In the genomic region with DNA sequence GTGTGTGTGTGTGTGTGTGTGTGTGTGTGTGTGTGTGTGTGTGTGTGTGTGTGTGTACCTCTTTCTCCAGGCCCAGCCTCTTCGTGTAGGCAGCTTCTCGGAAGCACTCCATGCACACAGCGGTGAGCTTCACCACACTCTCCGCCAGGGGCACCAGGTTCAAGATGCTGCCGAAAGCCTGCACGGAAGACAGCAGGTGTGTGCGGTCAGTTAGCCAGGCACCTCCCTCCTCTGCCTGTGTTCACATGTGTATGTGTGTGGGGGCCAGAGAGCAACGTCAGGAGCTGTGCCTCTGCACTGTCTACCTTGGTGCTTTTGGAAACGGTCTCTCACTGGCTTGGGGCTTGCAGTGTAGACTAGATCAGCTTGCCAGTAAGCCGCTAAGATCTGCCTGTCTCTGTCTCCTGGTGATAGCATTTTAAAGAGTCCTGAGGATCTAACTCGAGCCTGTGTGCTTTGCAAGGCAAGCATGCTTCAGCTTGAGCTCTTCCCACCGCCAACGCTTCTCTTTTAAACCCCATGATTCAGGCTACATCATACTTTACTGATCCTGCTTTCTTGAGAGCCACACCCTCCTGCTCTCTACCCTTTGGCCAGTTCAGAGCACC, we compare ENCODE assay signal across 25 mouse cellular contexts. TPM values are rescaled to one million over a fixed set of nuclear protein-coding genes. Genes with fewer than 3 reads are reported as not detected.
DNase-seq lines count a peak whose midpoint lies in the region; ATAC-seq and TF ChIP-seq lines count a peak whose summit lies in the region.
"Had no signal": no experiment of that assay in that cellular context is flagged by ENCODE, and none has a peak within 500 bp of the region (broad histone marks: within the 10 kb centered on the region; RNA-seq: fewer than 3 reads in every experiment).

No protein-coding gene starts in this region.

- H3K36me3 ChIP-seq in liver, embryonic 12.5 days: peaks cover 100% of the 10 kb centered on the region
- peaks cover 94% of the 10 kb centered on the region for H3K36me3 ChIP-seq in liver, postnatal 0 days (replicated peaks; ENCODE audit: insufficient read depth, low read length)
- H3K36me3 ChIP-seq in CH12.LX (replicated peaks in 1 of 2; ENCODE audit: control insufficient read depth in 1 of 2, insufficient read depth in 1 of 2, low read length in 1 of 2): peaks cover 93 to 96% of the 10 kb centered on the region in 2 experiments
- H3K36me3 ChIP-seq in forebrain, embryonic 15.5 days: peaks cover 3% of the 10 kb centered on the region; the same call in 1 of the 2 replicates
- H3K36me3 ChIP-seq: neural tube, embryonic 15.5 days had no signal

- no peak for TF ChIP-seq CTCF in liver, postnatal 0 days (IDR thresholded peaks at IDR 0.05; ENCODE audit: low read depth)
- TF ChIP-seq CTCF in CH12.LX (conservative IDR thresholded peaks at IDR 0.05 in 1 of 2, IDR thresholded peaks at IDR 0.05 in 1 of 2; ENCODE audit: low read depth in 2 of 2, low read length in 2 of 2): no peak

- H3K27me3 ChIP-seq in liver, embryonic 12.5 days (replicated peaks): no peaks in the 10 kb centered on the region
- H3K27me3 ChIP-seq in liver, postnatal 0 days (ENCODE audit: insufficient read depth, low read length): no peaks in the 10 kb centered on the region
- H3K27me3 ChIP-seq in CH12.LX (replicated peaks): no peaks in the 10 kb centered on the region
- no peaks in the 10 kb centered on the region for H3K27me3 ChIP-seq in forebrain, embryonic 15.5 days
- H3K27me3 ChIP-seq: embryonic facial prominence, embryonic 12.5 days; forebrain, embryonic 12.5 days; neural tube, embryonic 15.5 days had no signal

- H3K4me2 ChIP-seq in liver, embryonic 12.5 days: no peak overlapping the region
- no peak overlapping the region for H3K4me2 ChIP-seq in liver, postnatal 0 days (ENCODE audit: low read depth, low read length)
- H3K4me2 ChIP-seq in CH12.LX (ENCODE audit: insufficient read depth, low read depth, poor library complexity, severe bottlenecking): no peak overlapping the region
- H3K4me2 ChIP-seq in forebrain, embryonic 15.5 days (replicated peaks): no peak overlapping the region
- H3K4me2 ChIP-seq: embryonic facial prominence, embryonic 12.5 days; forebrain, embryonic 12.5 days; heart, embryonic 11.5 days; neural tube, embryonic 15.5 days had no signal

- no peak for TF ChIP-seq RAD21 in CH12.LX (IDR thresholded peaks at IDR 0.05; ENCODE audit: low read depth, low read length)

- dilution Hi-C loops in CH12.LX (cut with MboI; ENCODE audit: extremely low pct_ligation_motif_present, extremely low pct_unique_long_range_greater_than_20kb, low sequenced_read_pairs): no loop called here

- peaks cover 46% of the 10 kb centered on the region for H3K79me2 ChIP-seq in CH12.LX (replicated peaks; ENCODE audit: control insufficient read depth, extremely low read depth, insufficient read depth, poor library complexity, severe bottlenecking)

- H3K9me3 ChIP-seq in liver, embryonic 12.5 days (replicated peaks): no peaks in the 10 kb centered on the region
- no peaks in the 10 kb centered on the region for H3K9me3 ChIP-seq in liver, postnatal 0 days (ENCODE audit: low read length)
- no peaks in the 10 kb centered on the region for H3K9me3 ChIP-seq in CH12.LX (replicated peaks; ENCODE audit: low read length)
- H3K9me3 ChIP-seq in forebrain, embryonic 15.5 days: no peaks in the 10 kb centered on the region
- H3K9me3 ChIP-seq: embryonic facial prominence, embryonic 12.5 days; forebrain, embryonic 12.5 days; midbrain, embryonic 10.5 days; neural tube, embryonic 15.5 days had no signal

- H3K4me1 ChIP-seq in liver, embryonic 12.5 days: peaks cover 76% of the 10 kb centered on the region
- H3K4me1 ChIP-seq in liver, postnatal 0 days (ENCODE audit: insufficient read depth): peaks cover 9% of the 10 kb centered on the region
- H3K4me1 ChIP-seq in CH12.LX (ENCODE audit: control insufficient read depth in 1 of 2, insufficient read depth in 2 of 2): peaks cover 16 to 95% of the 10 kb centered on the region in 2 experiments
- peaks cover 5% of the 10 kb centered on the region; the same call in 1 of the 2 replicates for H3K4me1 ChIP-seq in forebrain, embryonic 15.5 days
- H3K4me1 ChIP-seq: embryonic facial prominence, embryonic 12.5 days; forebrain, embryonic 12.5 days; neural tube, embryonic 15.5 days had no signal

- no peak overlapping the region for H3K4me3 ChIP-seq in liver, embryonic 12.5 days
- H3K4me3 ChIP-seq in liver, postnatal 0 days (ENCODE audit: low read depth, low read length): no peak overlapping the region
- no peak overlapping the region for H3K4me3 ChIP-seq in CH12.LX (replicated peaks in 1 of 3; ENCODE audit: low read depth in 2 of 3, low read length in 2 of 3, poor library complexity in 1 of 3)
- no peak overlapping the region for H3K4me3 ChIP-seq in forebrain, embryonic 15.5 days
- H3K4me3 ChIP-seq: embryonic facial prominence, embryonic 12.5 days; forebrain, embryonic 12.5 days; midbrain, embryonic 10.5 days; neural tube, embryonic 15.5 days had no signal

- peak overlapping the region; percentile 63 for H3K27ac ChIP-seq in liver, embryonic 12.5 days
- H3K27ac ChIP-seq in liver, postnatal 0 days (ENCODE audit: low read depth): no peak overlapping the region
- H3K27ac ChIP-seq in CH12.LX (ENCODE audit: insufficient read depth, low read depth): no peak overlapping the region
- no peak overlapping the region for H3K27ac ChIP-seq in forebrain, embryonic 15.5 days (replicated peaks)
- H3K27ac ChIP-seq: embryonic facial prominence, embryonic 12.5 days; forebrain, embryonic 12.5 days; liver, embryonic 14.5 days; midbrain, embryonic 10.5 days; neural tube, embryonic 15.5 days had no signal

- ATAC-seq in liver, embryonic 12.5 days: no peak
- no peak for ATAC-seq in liver, postnatal 0 days
- ATAC-seq in megakaryocyte-erythroid progenitor cell, adult 5-6 weeks (replicated peaks; ENCODE audit: low FRiP score, low TSS enrichment, poor library complexity, severe bottlenecking): 0 out of 2 replicates have a peak, but pooled peaks have one; percentile 26
- no peak for ATAC-seq in forebrain, embryonic 15.5 days (replicated peaks)

- in situ Hi-C loops in CH12.LX (cut with MboI; ENCODE audit: low pct_ligation_motif_present, low pct_unique_long_range_greater_than_20kb, low sequenced_read_pairs): no loop called here

- no peak overlapping the region for H3K9ac ChIP-seq in liver, embryonic 12.5 days
- no peak overlapping the region for H3K9ac ChIP-seq in liver, postnatal 0 days (replicated peaks)
- H3K9ac ChIP-seq in CH12.LX (ENCODE audit: insufficient read depth, low read depth): no peak overlapping the region
- no peak overlapping the region for H3K9ac ChIP-seq in forebrain, embryonic 15.5 days (replicated peaks)
- H3K9ac ChIP-seq: embryonic facial prominence, embryonic 12.5 days; forebrain, embryonic 12.5 days; liver, embryonic 14.5 days; neural tube, embryonic 15.5 days had no signal

- no peak for TF ChIP-seq EP300 in liver, postnatal 0 days (IDR thresholded peaks at IDR 0.05; ENCODE audit: low read depth)
- TF ChIP-seq EP300 in CH12.LX (IDR thresholded peaks at IDR 0.05; ENCODE audit: low read length): no peak

- 80% methylated on average over 13 of the region's 13 CpGs for WGBS in liver, embryonic 12.5 days (ENCODE audit: insufficient replicate concordance)
- WGBS in liver, postnatal 0 days (ENCODE audit: insufficient replicate concordance): 88% methylated on average over 12 of the region's 13 CpGs
- WGBS in forebrain, embryonic 15.5 days: 90% methylated on average over 13 of the region's 13 CpGs

- no peak for DNase-seq in liver, postnatal 0 days
- DNase-seq in CH12.LX (ENCODE audit: extremely low read depth): peak; percentile 51
- peak; percentile 48 for DNase-seq in brain, adult 2 months (ENCODE audit: low read depth, low spot score)
- DNase-seq in cerebellum, postnatal 14 days: no peak
- DNase-seq in left cerebral cortex, adult 18-20 months (ENCODE audit: low spot score in 2 of 2): no peak
- DNase-seq: adrenal gland, adult 2 months; cerebellum, adult 11-12 months; cerebellum, postnatal 10 days; gastrocnemius, postnatal 14 days; heart, postnatal 14 days; kidney, adult 8-10 months; lung, postnatal 14 days had no signal

- peak; percentile 16; the same call in 1 of the 2 replicates for TF ChIP-seq POLR2A in CH12.LX (IDR thresholded peaks at IDR 0.05; ENCODE audit: low read depth, low read length)

RNA-seq across cellular contexts. Expression of a gene that starts 7.0 kb away (rescaled TPM):
- polyA plus RNA-seq in liver, embryonic 12.5 days (2016; fragmentation: Nextera tagmentation; extraction: Ambion mirVana): 0.23 and 0.27 TPM in 2 replicates
- polyA plus RNA-seq in liver, postnatal 0 days (2015; fragmentation: Nextera tagmentation; extraction: Ambion mirVana): 0.33 and 0.48 TPM in 2 replicates
- total RNA-seq in CH12.LX (2012; rRNA removed) (0.59 and 1.0 TPM in 2 replicates), CH12.LX (2014; rRNA removed) (0.50 TPM in 1 of 2 replicates, not detected in the other)
- polyA plus RNA-seq in CH12.LX (2012; ENCODE audit: insufficient read length, low read depth): 0.80 and 1.6 TPM in 2 replicates
- total RNA-seq in megakaryocyte-erythroid progenitor cell, adult 5-6 weeks (2014; fragmentation: Nextera tagmentation): 0.45 and 7.0 TPM in 2 replicates
- 3.5 TPM in 1 of 2 replicates, not detected in the other for total RNA-seq in megakaryocyte-erythroid progenitor cell, adult 5-6 weeks (2017)
- 0.72 and 0.79 TPM in 2 replicates for polyA plus RNA-seq in forebrain, embryonic 15.5 days (2015; fragmentation: Nextera tagmentation; extraction: Ambion mirVana)
- total RNA-seq in left cerebral cortex, adult 18-20 months (2021): 1 to 10 TPM in 1 of 2 experiments, under 1 TPM in 1; 0.86 to 2.6 TPM
- polyA plus RNA-seq: testis, adult 2 months; urinary bladder, adult 2 months had no signal

RNA-seq across cellular contexts. Expression of a gene that starts 7.0 kb away (rescaled TPM):
- 61.5 and 66.4 TPM in 2 replicates for polyA plus RNA-seq in liver, embryonic 12.5 days (2016; fragmentation: Nextera tagmentation; extraction: Ambion mirVana)
- polyA plus RNA-seq in liver, postnatal 0 days (2015; fragmentation: Nextera tagmentation; extraction: Ambion mirVana): 60.6 and 62.2 TPM in 2 replicates
- total RNA-seq in CH12.LX (2012; rRNA removed) (362 and 409 TPM in 2 replicates), CH12.LX (2014; rRNA removed) (395 and 553 TPM in 2 replicates)
- polyA plus RNA-seq in CH12.LX (2012; ENCODE audit: insufficient read length, low read depth): 513 and 654 TPM in 2 replicates
- total RNA-seq in megakaryocyte-erythroid progenitor cell, adult 5-6 weeks (2014; fragmentation: Nextera tagmentation): 166 and 173 TPM in 2 replicates
- total RNA-seq in megakaryocyte-erythroid progenitor cell, adult 5-6 weeks (2017): 83.2 and 116 TPM in 2 replicates
- 12.3 and 12.6 TPM in 2 replicates for polyA plus RNA-seq in forebrain, embryonic 15.5 days (2015; fragmentation: Nextera tagmentation; extraction: Ambion mirVana)
- 10 to 100 TPM in 1 of 2 experiments, 1 to 10 TPM in 1; 9.3 to 15.8 TPM for total RNA-seq in left cerebral cortex, adult 18-20 months (2021)

RNA-seq across cellular contexts. Expression of a gene that starts 9.2 kb away (rescaled TPM):
- polyA plus RNA-seq in liver, embryonic 12.5 days (2016; fragmentation: Nextera tagmentation; extraction: Ambion mirVana): 6.7 TPM in 2 replicates
- 32.9 and 34.4 TPM in 2 replicates for polyA plus RNA-seq in liver, postnatal 0 days (2015; fragmentation: Nextera tagmentation; extraction: Ambion mirVana)
- total RNA-seq in CH12.LX (2012; rRNA removed) (6.8 and 7.3 TPM in 2 replicates), CH12.LX (2014; rRNA removed) (5.0 and 5.7 TPM in 2 replicates)
- polyA plus RNA-seq in CH12.LX (2012; ENCODE audit: insufficient read length, low read depth): 7.1 and 7.5 TPM in 2 replicates
- 7.2 and 9.4 TPM in 2 replicates for total RNA-seq in megakaryocyte-erythroid progenitor cell, adult 5-6 weeks (2014; fragmentation: Nextera tagmentation)
- total RNA-seq in megakaryocyte-erythroid progenitor cell, adult 5-6 weeks (2017): 0.70 and 1.0 TPM in 2 replicates
- 5.3 and 6.4 TPM in 2 replicates for polyA plus RNA-seq in forebrain, embryonic 15.5 days (2015; fragmentation: Nextera tagmentation; extraction: Ambion mirVana)
- total RNA-seq in left cerebral cortex, adult 18-20 months (2021): 1 to 10 TPM; 4.1 to 6.3 TPM

RNA-seq across cellular contexts. Expression of a gene that starts 9.4 kb away (rescaled TPM):
- polyA plus RNA-seq in liver, embryonic 12.5 days (2016; fragmentation: Nextera tagmentation; extraction: Ambion mirVana): 145 and 152 TPM in 2 replicates
- polyA plus RNA-seq in liver, postnatal 0 days (2015; fragmentation: Nextera tagmentation; extraction: Ambion mirVana): 96.8 and 101 TPM in 2 replicates
- total RNA-seq in CH12.LX (2012; rRNA removed): 235 and 236 TPM in 2 replicates
- total RNA-seq in CH12.LX (2014; rRNA removed): 146 and 149 TPM in 2 replicates
- 158 and 179 TPM in 2 replicates for polyA plus RNA-seq in CH12.LX (2012; ENCODE audit: insufficient read length, low read depth)
- total RNA-seq in megakaryocyte-erythroid progenitor cell, adult 5-6 weeks (2014; fragmentation: Nextera tagmentation): 191 and 266 TPM in 2 replicates
- total RNA-seq in megakaryocyte-erythroid progenitor cell, adult 5-6 weeks (2017): 46.7 and 52.5 TPM in 2 replicates
- 45.9 and 52.1 TPM in 2 replicates for polyA plus RNA-seq in forebrain, embryonic 15.5 days (2015; fragmentation: Nextera tagmentation; extraction: Ambion mirVana)
- under 1 TPM; 0.84 to 0.98 TPM for total RNA-seq in left cerebral cortex, adult 18-20 months (2021)

RNA-seq across cellular contexts. Expression of a gene that starts 19.0 kb away (rescaled TPM):
- 97.6 and 97.7 TPM in 2 replicates for polyA plus RNA-seq in liver, embryonic 12.5 days (2016; fragmentation: Nextera tagmentation; extraction: Ambion mirVana)
- 32.7 and 33.8 TPM in 2 replicates for polyA plus RNA-seq in liver, postnatal 0 days (2015; fragmentation: Nextera tagmentation; extraction: Ambion mirVana)
- total RNA-seq in CH12.LX (2012; rRNA removed) (0.46 and 0.93 TPM in 2 replicates), CH12.LX (2014; rRNA removed) (1.3 and 1.5 TPM in 2 replicates)
- polyA plus RNA-seq in CH12.LX (2012; ENCODE audit: insufficient read length, low read depth): 1.4 and 1.7 TPM in 2 replicates
- total RNA-seq in megakaryocyte-erythroid progenitor cell, adult 5-6 weeks (2014; fragmentation: Nextera tagmentation): 5.8 and 6.8 TPM in 2 replicates
- total RNA-seq in megakaryocyte-erythroid progenitor cell, adult 5-6 weeks (2017): 1.8 and 4.2 TPM in 2 replicates
- 0.18 TPM in 1 of 2 replicates, not detected in the other for polyA plus RNA-seq in forebrain, embryonic 15.5 days (2015; fragmentation: Nextera tagmentation; extraction: Ambion mirVana)
- total RNA-seq in left cerebral cortex, adult 18-20 months (2021): not detected
- total RNA-seq: adrenal gland, adult 2 months; gastrocnemius, postnatal 14 days; heart, postnatal 14 days; left cerebral cortex, postnatal 10 days had no signal
- polyA plus RNA-seq: adrenal gland, adult 2 months; forebrain, embryonic 12.5 days; hindbrain, embryonic 11.5 days; neural tube, embryonic 15.5 days; testis, adult 2 months; urinary bladder, adult 2 months had no signal

Comparison
In these comparisons a context has a peak if more than half of its experiments do, and no peak if none do; other contexts are left out.
1. DNase-seq: peak in CH12.LX (single experiment) and brain, adult 2 months (single experiment); none in liver, postnatal 0 days (single experiment), cerebellum, postnatal 14 days (0 of 2) and left cerebral cortex, adult 18-20 months (0 of 2).